Mouse (Mus musculus) midbrain, embryonic 12.5 days (tissue): Measurements from ENCODE around the gene Kcnab2. TPM values are rescaled to one million over a fixed set of nuclear protein-coding genes. Genes with fewer than 3 reads are reported as not detected.
A peak's percentile ranks its signal among the peaks of the same experiment; 100 is the strongest.

Experiments used
- ATAC-seq: fragments of 200-750 bp; cut with Nextera tagmentation; 2 replicates; pipeline ENCODE4 v1.8.0; 2017; ENCODE audit warnings: low read depth, moderate TSS enrichment, moderate library complexity; ENCODE audit not compliant: low FRiP score
- H3K27ac ChIP-seq: fragments of 300-500 bp; sonication (generic); replicated peaks from 2 replicates; pipeline ENCODE4 v1.5.1; 2016; ENCODE audit warnings: mild to moderate bottlenecking
- H3K27me3 ChIP-seq: fragments of 300-500 bp; sonication (generic); 2 replicates; pipeline ENCODE4 v1.6.1; 2016; ENCODE audit warnings: mild to moderate bottlenecking
- H3K36me3 ChIP-seq: fragments of 300-500 bp; sonication (generic); 2 replicates; pipeline ENCODE4 v1.6.1; 2016
- H3K4me1 ChIP-seq: fragments of 300-500 bp; sonication (generic); 2 replicates; pipeline ENCODE4 v1.6.1; 2016
- H3K4me2 ChIP-seq: fragments of 300-500 bp; sonication (generic); replicated peaks from 2 replicates; pipeline ENCODE4 v1.6.1; 2016; ENCODE audit warnings: mild to moderate bottlenecking, moderate library complexity
- H3K4me3 ChIP-seq: fragments of 300-500 bp; sonication (generic); 2 replicates; pipeline ENCODE4 v1.5.1; 2016; ENCODE audit warnings: mild to moderate bottlenecking
- H3K9ac ChIP-seq: fragments of 300-500 bp; sonication (generic); replicated peaks from 2 replicates; pipeline ENCODE4 v1.6.1; 2016; ENCODE audit warnings: mild to moderate bottlenecking, moderate library complexity
- H3K9me3 ChIP-seq: fragments of 300-500 bp; sonication (generic); 2 replicates; pipeline ENCODE4 v1.6.1; 2016; ENCODE audit warnings: mild to moderate bottlenecking
- WGBS: fragments of 180-500 bp; shearing (Covaris S2); methylation state at CpG from one replicate; pipeline ENCODE4 v1.1.7; 2016; 5-methylcytosine and 5-hydroxymethylcytosine counted together
- polyA plus RNA-seq: library from polyadenylated mRNA; unstranded; fragments of >200 nt; fragmentation: Nextera tagmentation; extraction: Ambion mirVana; gene quantifications from 2 replicates; pipeline ENCODE4 v1.2.1, GENCODE M21; 2016

The Kcnab2 gene
- polyA plus RNA-seq, 1 experiment from 2014 or later, result 24.5 TPM

DNA sequence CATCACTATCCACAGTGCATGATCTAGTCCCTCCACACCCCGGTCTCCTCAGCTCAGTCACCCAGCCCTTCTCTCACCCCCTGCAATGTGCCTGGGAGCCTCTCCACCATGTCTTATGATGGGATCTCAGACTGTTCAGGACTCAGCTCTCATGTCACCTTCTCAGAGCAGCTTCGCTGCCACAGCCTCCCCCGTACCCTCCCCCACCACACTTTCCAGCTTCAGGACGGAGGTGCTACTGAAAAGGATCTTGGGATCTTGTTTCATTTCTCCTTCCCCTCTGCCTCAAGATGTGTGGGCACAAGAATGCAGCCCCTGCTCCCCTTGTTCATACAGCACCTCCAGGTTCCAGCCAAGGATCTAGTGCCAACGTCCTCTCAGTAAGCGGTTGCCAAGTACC, 54.1 kb downstream of the Kcnab2 start:
- H3K4me3 ChIP-seq, result no peak overlapping the region
- ATAC-seq, result no peak
- H3K9ac ChIP-seq, result no peak overlapping the region
- H3K36me3 ChIP-seq, result no peaks in the 10 kb centered on the region
- 94% methylated on average over 6 of the region's 6 CpGs for WGBS
- H3K9me3 ChIP-seq, result no peaks in the 10 kb centered on the region
- H3K4me2 ChIP-seq, result no peak overlapping the region
- H3K4me1 ChIP-seq, result peaks cover 12% of the 10 kb centered on the region
- H3K27ac ChIP-seq, result no peak overlapping the region
- H3K27me3 ChIP-seq, result no peaks in the 10 kb centered on the region

DNA sequence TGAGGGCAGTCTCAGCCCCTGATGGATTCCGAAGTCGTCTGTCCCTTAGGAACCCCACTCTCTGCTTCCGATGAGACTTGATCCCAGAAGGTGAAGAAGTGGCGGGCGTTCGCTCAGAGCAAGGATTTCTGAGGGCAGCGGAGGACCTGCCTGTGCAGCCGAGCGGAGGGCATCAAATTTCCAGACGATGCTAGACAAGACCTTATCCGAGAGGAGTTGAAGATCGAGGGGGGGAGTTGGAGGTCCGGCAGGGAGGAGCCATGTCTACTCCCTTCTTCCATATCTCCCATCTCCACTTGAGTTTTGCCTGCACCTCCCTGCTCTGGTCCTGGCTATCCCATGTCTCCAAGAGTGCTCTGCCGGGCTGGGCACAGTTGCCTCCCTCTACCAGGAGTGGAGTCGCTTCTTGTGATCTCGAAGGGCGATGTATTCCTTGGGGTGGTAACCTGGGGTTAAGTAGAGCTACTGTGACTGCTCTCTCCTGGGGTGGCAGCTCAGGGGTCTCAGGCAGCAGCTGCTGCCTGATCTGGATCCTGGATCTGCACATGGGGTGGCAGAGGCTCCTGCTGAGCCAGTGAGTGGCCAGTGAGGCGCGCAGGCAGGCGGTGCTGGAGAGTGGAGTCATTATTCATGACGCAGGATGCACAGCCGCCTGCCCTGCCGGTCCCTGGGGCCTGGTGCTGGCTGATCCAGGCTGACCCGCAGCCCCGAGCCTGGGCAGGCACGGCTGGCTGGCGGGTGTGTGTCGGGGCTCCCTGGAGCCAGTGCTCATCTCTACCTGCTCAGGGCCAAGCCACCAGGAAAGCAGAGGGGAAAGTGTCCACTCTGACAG, 59.2 kb downstream of the Kcnab2 start:
- Histone ChIP-seq H3K4me3 (no peak overlapping the region), H3K36me3 (no peaks in the 10 kb centered on the region), H3K9ac (no peak overlapping the region), H3K4me1 (peaks cover 17% of the 10 kb centered on the region), H3K4me2 (no peak overlapping the region), H3K27ac (no peak overlapping the region), H3K9me3 (no peaks in the 10 kb centered on the region), H3K27me3 (peaks cover 6% of the 10 kb centered on the region; the same call in 1 of the 2 replicates)
- WGBS, result 36% methylated on average over 28 of the region's 28 CpGs
- ATAC-seq, result no peak

DNA sequence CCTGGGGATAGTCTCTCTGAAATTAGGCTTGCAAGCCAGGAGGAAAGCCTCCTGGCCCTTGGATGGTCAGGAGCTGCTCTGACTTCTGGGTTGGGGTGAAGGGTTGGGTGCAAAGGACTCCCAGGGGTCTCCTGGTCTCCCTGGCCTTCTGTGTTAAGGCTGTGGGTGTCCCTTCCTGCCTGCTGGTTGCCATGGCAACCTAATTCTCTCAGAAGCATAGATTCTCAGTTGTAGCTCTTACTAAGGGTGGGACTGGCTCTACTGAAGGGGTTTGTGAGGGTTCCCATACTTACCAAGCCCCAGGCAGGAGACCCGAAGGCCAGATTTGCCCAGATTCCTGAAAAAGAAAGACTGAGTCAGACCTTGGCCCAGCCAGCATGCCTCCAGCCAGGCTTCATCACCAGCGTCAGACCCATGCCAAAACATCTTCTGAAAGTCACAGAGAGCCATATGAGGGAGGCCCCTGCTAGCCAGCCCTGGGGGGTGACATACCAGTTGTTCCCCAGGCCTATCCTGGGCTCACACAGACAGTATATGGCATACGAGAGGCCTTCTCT, 65.1 kb downstream of the Kcnab2 start:
- no peak for ATAC-seq
- H3K36me3 ChIP-seq, result no peaks in the 10 kb centered on the region
- H3K4me3 ChIP-seq, result no peak overlapping the region
- WGBS, result 85% methylated on average over 3 of the region's 3 CpGs
- H3K9me3 ChIP-seq, result no peaks in the 10 kb centered on the region
- H3K27me3 ChIP-seq, result peaks cover 6% of the 10 kb centered on the region; the same call in 1 of the 2 replicates
- H3K27ac ChIP-seq, result no peak overlapping the region
- H3K9ac ChIP-seq, result no peak overlapping the region
- no peak overlapping the region for H3K4me2 ChIP-seq
- peaks cover 7% of the 10 kb centered on the region; the same call in 1 of the 2 replicates for H3K4me1 ChIP-seq

DNA sequence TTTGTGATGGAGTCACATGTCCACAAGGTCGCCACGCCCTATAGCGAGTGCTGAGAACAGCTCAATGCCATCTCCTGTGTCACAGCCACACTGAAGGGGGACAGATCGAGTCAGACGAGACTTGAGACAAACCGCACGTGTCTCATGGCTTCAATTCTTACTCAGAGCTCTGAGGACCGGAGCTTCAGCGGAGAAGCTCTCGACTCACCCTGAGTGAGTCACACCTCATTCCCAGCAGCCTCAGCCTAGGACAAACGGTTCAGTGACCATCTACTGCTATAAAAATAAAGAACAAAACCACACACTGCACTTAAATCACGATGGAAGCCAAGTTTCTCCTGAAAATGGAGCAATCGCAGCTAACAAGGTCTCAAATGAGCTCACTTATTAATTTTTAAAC, 66.7 kb downstream of the Kcnab2 start:
- no peaks in the 10 kb centered on the region for H3K36me3 ChIP-seq
- ATAC-seq, result no peak

DNA sequence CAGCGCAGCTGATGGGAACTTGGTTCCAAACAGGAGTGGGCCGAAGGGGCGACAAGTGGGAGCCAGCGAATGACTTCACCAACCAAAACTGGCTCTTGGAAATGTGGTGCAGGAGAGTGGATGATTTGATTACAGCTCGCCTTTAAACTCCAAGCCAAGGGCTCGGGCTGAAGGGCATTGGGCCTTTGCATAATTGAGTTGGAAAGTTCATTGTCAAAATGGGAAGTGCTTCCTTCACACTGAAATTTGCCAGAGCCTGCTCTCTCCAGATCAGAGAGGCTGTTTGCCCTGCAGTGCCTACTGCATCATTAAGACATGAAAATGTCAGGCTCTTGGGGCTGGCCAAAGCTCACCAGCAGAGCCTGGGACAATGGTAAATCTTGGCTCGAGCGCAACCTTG, 71.1 kb downstream of the Kcnab2 start:
- Histone ChIP-seq H3K4me1 (peaks cover 22% of the 10 kb centered on the region; the same call in 1 of the 2 replicates), H3K4me2 (no peak overlapping the region), H3K27ac (no peak overlapping the region), H3K9ac (no peak overlapping the region), H3K27me3 (no peaks in the 10 kb centered on the region), H3K4me3 (no peak overlapping the region), H3K36me3 (no peaks in the 10 kb centered on the region), H3K9me3 (no peaks in the 10 kb centered on the region)
- WGBS, result 91% methylated on average over 8 of the region's 8 CpGs
- no peak for ATAC-seq

More for the DNA sequence above, 66.7 kb downstream of the Kcnab2 start:
- no peak overlapping the region for H3K9ac ChIP-seq
- 88% methylated on average over 13 of the region's 13 CpGs for WGBS
- H3K27me3 ChIP-seq, result peaks cover 6% of the 10 kb centered on the region; the same call in 1 of the 2 replicates
- H3K4me3 ChIP-seq, result no peak overlapping the region
- H3K4me1 ChIP-seq, result peaks cover 12% of the 10 kb centered on the region
- no peak overlapping the region for H3K27ac ChIP-seq
- no peak overlapping the region for H3K4me2 ChIP-seq
- H3K9me3 ChIP-seq, result no peaks in the 10 kb centered on the region

DNA sequence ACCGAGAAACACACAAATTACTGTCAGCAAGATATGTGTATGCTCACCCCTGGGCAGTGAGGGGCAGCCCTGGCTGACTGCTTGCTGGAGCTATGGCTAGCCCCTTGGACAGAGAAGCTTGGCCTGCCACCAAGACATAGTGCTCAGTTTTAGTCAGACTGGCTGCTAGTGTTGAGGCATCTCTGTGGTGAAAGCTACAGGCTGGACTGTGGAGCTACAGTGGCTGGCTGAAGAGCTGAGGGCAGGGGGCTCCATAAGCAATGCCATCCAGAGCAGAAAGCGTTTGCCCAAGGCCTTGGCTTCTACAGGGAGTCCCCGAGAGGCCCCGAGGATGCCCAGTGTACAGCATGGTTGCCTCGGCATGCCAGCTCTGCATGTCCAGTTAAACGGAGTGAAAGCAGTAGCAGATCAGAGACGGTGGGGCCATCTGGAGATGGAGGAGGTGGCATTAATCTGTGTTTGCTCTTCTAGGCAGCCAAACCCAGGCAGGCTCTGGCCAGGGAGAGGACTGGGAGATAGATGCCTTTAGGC, 71.9 kb downstream of the Kcnab2 start:
- H3K36me3 ChIP-seq, result no peaks in the 10 kb centered on the region
- H3K27me3 ChIP-seq, result no peaks in the 10 kb centered on the region
- peaks cover 22% of the 10 kb centered on the region; the same call in 1 of the 2 replicates for H3K4me1 ChIP-seq
- H3K4me2 ChIP-seq, result no peak overlapping the region
- H3K4me3 ChIP-seq, result no peak overlapping the region
- 0 out of 2 replicates have a peak overlapping the region, but pooled peaks have one; percentile 5 for H3K27ac ChIP-seq
- H3K9me3 ChIP-seq, result no peaks in the 10 kb centered on the region
- no peak overlapping the region; the same call in 1 of the 2 replicates for H3K9ac ChIP-seq
- no peak for ATAC-seq
- WGBS, result 82% methylated on average over 7 of the region's 7 CpGs

DNA sequence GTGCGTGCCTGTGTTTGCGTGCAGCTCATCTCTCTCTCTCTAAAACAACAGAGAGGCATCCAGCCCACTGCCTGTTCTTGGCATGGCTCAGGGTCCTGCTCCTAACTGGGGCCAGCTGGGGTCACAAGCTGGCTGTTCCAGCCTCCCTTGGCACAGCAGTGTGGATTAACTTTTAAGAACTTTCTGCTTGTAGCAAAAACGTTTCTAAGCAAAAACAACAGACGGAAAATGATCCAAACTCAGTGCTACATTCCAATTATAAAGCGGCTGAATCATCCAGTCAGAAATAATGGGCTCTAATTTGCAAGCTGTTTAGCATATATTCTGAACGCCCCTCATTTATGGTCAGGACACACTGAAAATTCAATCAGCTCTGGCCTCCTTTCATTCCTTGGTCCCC, 72.5 kb downstream of the Kcnab2 start:
- WGBS, result 74% methylated on average over 6 of the region's 6 CpGs
- H3K27ac ChIP-seq, result 0 out of 2 replicates have a peak overlapping the region, but pooled peaks have one; percentile 22
- H3K27me3 ChIP-seq, result no peaks in the 10 kb centered on the region
- H3K9me3 ChIP-seq, result no peaks in the 10 kb centered on the region
- no peak overlapping the region for H3K4me3 ChIP-seq
- no peaks in the 10 kb centered on the region for H3K36me3 ChIP-seq
- peaks cover 22% of the 10 kb centered on the region; the same call in 1 of the 2 replicates for H3K4me1 ChIP-seq
- H3K4me2 ChIP-seq, result no peak overlapping the region
- H3K9ac ChIP-seq, result no peak overlapping the region; the same call in 1 of the 2 replicates
- ATAC-seq, result no peak

DNA sequence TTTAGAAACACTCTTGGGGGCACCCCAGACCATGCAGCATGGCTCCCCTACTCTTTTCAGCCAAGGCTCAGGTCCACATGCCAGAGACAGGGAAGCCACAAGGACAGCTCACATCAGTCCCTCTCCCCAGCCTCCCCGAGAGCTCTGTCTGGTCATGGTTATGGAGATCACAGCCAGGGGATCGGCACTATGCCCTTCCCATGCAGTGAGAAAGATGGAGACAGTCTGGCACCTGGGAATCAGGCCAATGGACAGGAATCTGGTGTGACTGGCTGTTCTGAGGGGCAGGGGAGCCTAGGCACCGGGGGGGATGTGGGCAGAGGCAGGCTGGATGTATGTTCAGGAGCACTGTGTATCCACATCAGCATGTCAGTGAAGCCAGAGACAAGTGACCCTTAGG, 78.7 kb downstream of the Kcnab2 start:
- H3K27ac ChIP-seq, result no peak overlapping the region
- H3K27me3 ChIP-seq, result no peaks in the 10 kb centered on the region

DNA sequence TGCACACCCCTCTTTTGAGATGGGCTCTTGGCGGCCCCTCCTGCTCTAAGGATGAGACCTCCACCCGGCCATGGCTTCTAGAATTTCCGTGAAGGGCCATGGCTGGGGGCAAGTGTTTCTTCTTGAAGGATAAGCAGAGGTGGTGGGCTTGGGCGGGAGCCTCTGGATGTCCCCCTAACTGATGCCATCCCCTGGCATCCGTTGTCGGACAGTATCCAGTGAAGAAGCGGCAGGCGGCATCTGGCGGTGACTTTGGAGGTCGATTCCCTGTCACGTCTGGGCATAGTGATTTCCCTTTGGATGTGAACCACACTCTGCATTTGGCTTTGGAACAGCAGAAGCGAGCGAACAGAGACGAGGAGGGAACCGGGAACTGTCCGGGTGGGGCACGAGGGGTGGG, 85.0 kb downstream of the Kcnab2 start:
- H3K27ac ChIP-seq, result no peak overlapping the region
- H3K36me3 ChIP-seq, result no peaks in the 10 kb centered on the region
- no peaks in the 10 kb centered on the region for H3K4me1 ChIP-seq
- H3K4me2 ChIP-seq, result no peak overlapping the region
- H3K9ac ChIP-seq, result no peak overlapping the region
- H3K27me3 ChIP-seq, result no peaks in the 10 kb centered on the region
- no peaks in the 10 kb centered on the region for H3K9me3 ChIP-seq
- no peak overlapping the region for H3K4me3 ChIP-seq
- no peak for ATAC-seq
- 90% methylated on average over 17 of the region's 17 CpGs for WGBS

More for the DNA sequence above, 78.7 kb downstream of the Kcnab2 start:
- no peak overlapping the region for H3K9ac ChIP-seq
- 83% methylated on average over 3 of the region's 3 CpGs for WGBS
- no peak overlapping the region for H3K4me3 ChIP-seq
- no peaks in the 10 kb centered on the region for H3K4me1 ChIP-seq
- no peaks in the 10 kb centered on the region for H3K36me3 ChIP-seq
- ATAC-seq, result no peak
- no peak overlapping the region for H3K4me2 ChIP-seq
- H3K9me3 ChIP-seq, result no peaks in the 10 kb centered on the region

DNA sequence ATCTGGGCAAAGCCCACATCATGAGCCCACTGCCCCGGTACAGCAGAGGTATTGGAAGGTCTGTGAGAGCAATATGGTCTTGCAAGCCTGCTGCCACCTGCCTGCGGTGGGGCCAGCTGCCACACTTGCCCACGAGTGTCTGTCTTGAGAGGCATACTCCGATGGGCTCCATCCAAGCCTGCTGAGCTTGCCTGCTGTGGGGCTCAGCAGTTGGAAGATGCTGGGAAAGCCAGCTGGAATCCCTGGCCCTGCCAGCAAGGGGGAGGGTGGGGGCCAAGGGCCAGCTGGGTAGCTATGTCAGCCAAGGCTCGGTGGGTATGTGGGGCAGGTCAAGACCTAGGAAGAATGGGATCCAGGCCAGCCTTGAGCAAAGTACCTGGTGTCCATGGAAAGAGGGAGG, 85.5 kb downstream of the Kcnab2 start:
- Histone ChIP-seq H3K36me3 (no peaks in the 10 kb centered on the region), H3K4me1 (no peaks in the 10 kb centered on the region), H3K27me3 (no peaks in the 10 kb centered on the region), H3K4me2 (no peak overlapping the region), H3K27ac (no peak overlapping the region), H3K9me3 (no peaks in the 10 kb centered on the region), H3K9ac (no peak overlapping the region), H3K4me3 (no peak overlapping the region)
- 85% methylated on average over 5 of the region's 5 CpGs for WGBS
- no peak for ATAC-seq

DNA sequence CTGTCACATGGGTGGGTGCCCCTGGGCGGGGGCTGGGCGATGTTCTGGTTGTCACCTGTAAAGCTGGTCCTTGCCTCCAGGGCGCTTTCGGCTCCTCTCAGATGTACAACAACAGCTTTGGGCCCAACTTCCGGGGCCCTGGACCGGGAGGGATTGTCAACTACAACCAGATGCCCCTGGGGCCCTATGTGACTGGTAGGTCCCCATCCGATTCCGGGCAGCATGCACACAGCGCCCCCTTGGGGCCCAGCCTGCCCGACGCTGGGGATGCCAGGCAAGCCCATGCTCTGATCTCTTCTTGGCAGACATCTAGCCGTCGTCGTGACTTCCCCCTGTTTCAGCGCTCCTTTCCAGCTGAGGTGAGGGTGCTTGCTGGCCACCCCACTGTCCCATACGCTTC, 92.0 kb downstream of the Kcnab2 start:
- H3K4me2 ChIP-seq, result no peak overlapping the region
- H3K36me3 ChIP-seq, result no peaks in the 10 kb centered on the region
- no peaks in the 10 kb centered on the region for H3K9me3 ChIP-seq
- H3K27me3 ChIP-seq, result peaks cover 4% of the 10 kb centered on the region; the same call in 1 of the 2 replicates
- no peak overlapping the region for H3K27ac ChIP-seq
- H3K9ac ChIP-seq, result no peak overlapping the region
- 61% methylated on average over 16 of the region's 16 CpGs for WGBS
- no peak for ATAC-seq
- H3K4me1 ChIP-seq, result no peaks in the 10 kb centered on the region
- no peak overlapping the region for H3K4me3 ChIP-seq
